8 mouse cellular contexts compared by ENCODE assay signal in genomic region chr9:65555001-65555405, GRCm38 (mm10). TPM values are rescaled to one million over a fixed set of nuclear protein-coding genes. Genes with fewer than 3 reads are reported as not detected.
DNase-seq lines count a peak whose midpoint lies in the region; ATAC-seq lines count a peak whose summit lies in the region.

No protein-coding gene starts in this region.

- no peak overlapping the region for H3K4me3 ChIP-seq in heart, embryonic 16.5 days (ENCODE audit: low read length)
- H3K4me3 ChIP-seq in embryonic facial prominence, embryonic 14.5 days (ENCODE audit: low read depth, low read length), result no peak overlapping the region
- peak overlapping the region; percentile 36 for H3K4me3 ChIP-seq in liver, embryonic 15.5 days (replicated peaks)

- peaks cover 27% of the 10 kb centered on the region for H3K36me3 ChIP-seq in heart, embryonic 16.5 days (ENCODE audit: control insufficient read depth, insufficient read depth)
- H3K36me3 ChIP-seq in embryonic facial prominence, embryonic 14.5 days (ENCODE audit: control insufficient read depth, insufficient read depth, low read length), result peaks cover 50% of the 10 kb centered on the region
- peaks cover 83% of the 10 kb centered on the region for H3K36me3 ChIP-seq in liver, embryonic 15.5 days (replicated peaks)

- H3K9ac ChIP-seq in heart, embryonic 16.5 days (ENCODE audit: low read length), result peak overlapping the region; percentile 30; the same call in 1 of the 2 replicates
- peak overlapping the region; percentile 25; the same call in 1 of the 2 replicates for H3K9ac ChIP-seq in embryonic facial prominence, embryonic 14.5 days (ENCODE audit: low read depth, low read length)
- peak overlapping the region; percentile 59 for H3K9ac ChIP-seq in liver, embryonic 15.5 days

- WGBS in heart, embryonic 16.5 days, result 23% methylated on average over 5 of the region's 5 CpGs
- 6% methylated on average over 5 of the region's 5 CpGs for WGBS in embryonic facial prominence, embryonic 14.5 days
- WGBS in liver, embryonic 15.5 days (ENCODE audit: insufficient replicate concordance), result 1% methylated on average over 5 of the region's 5 CpGs

- H3K27ac ChIP-seq in heart, embryonic 16.5 days (ENCODE audit: low read length), result peak overlapping the region; percentile 33; the same call in 1 of the 2 replicates
- H3K27ac ChIP-seq in embryonic facial prominence, embryonic 14.5 days (replicated peaks; ENCODE audit: low read depth, low read length), result peak overlapping the region; percentile 65
- peak overlapping the region; percentile 95 for H3K27ac ChIP-seq in liver, embryonic 15.5 days (replicated peaks)

- H3K9me3 ChIP-seq in heart, embryonic 16.5 days (replicated peaks; ENCODE audit: control insufficient read depth, low read length), result no peaks in the 10 kb centered on the region
- no peaks in the 10 kb centered on the region for H3K9me3 ChIP-seq in embryonic facial prominence, embryonic 14.5 days (ENCODE audit: control insufficient read depth, low read length)
- H3K9me3 ChIP-seq in liver, embryonic 15.5 days (replicated peaks), result no peaks in the 10 kb centered on the region

- no peaks in the 10 kb centered on the region for H3K27me3 ChIP-seq in heart, embryonic 16.5 days (ENCODE audit: control insufficient read depth, insufficient read depth, low read length)
- no peaks in the 10 kb centered on the region for H3K27me3 ChIP-seq in embryonic facial prominence, embryonic 14.5 days (replicated peaks; ENCODE audit: control insufficient read depth, insufficient read depth, low read length)
- H3K27me3 ChIP-seq in liver, embryonic 15.5 days, result no peaks in the 10 kb centered on the region

- no peak for DNase-seq in heart, adult 18-20 months
- peak; percentile 96 for DNase-seq in MEL-GATA-1-ER (ENCODE audit: extremely low read depth, low read depth)
- peak; percentile 55 for DNase-seq in embryonic facial prominence, embryonic 14.5 days (ENCODE audit: low spot score)
- no peak for DNase-seq in right cerebral cortex, adult 2 months (ENCODE audit: low spot score in 2 of 2)
- DNase-seq in thymus, postnatal 0 days (ENCODE audit: low spot score), result no peak

- no peak overlapping the region for H3K4me2 ChIP-seq in heart, embryonic 16.5 days (ENCODE audit: low read depth, low read length)
- H3K4me2 ChIP-seq in embryonic facial prominence, embryonic 14.5 days (ENCODE audit: low read depth, low read length), result no peak overlapping the region
- H3K4me2 ChIP-seq in liver, embryonic 15.5 days, result peak overlapping the region; percentile 69

- ATAC-seq in heart, embryonic 16.5 days (replicated peaks; ENCODE audit: extremely low read depth, insufficient read depth, low FRiP score), result no peak
- no peak; the same call in 1 of the 2 replicates for ATAC-seq in embryonic facial prominence, embryonic 14.5 days (ENCODE audit: low read depth)
- peak; percentile 94 for ATAC-seq in liver, embryonic 15.5 days (ENCODE audit: insufficient read depth)
- no peak for ATAC-seq in granulocyte monocyte progenitor cell, adult 5-6 weeks (replicated peaks; ENCODE audit: poor library complexity, severe bottlenecking)

- peaks cover 29% of the 10 kb centered on the region for H3K4me1 ChIP-seq in heart, embryonic 16.5 days (ENCODE audit: control insufficient read depth, insufficient read depth, low read length)
- H3K4me1 ChIP-seq in embryonic facial prominence, embryonic 14.5 days (ENCODE audit: control insufficient read depth, insufficient read depth, low read length), result peaks cover 27% of the 10 kb centered on the region
- peaks cover 90% of the 10 kb centered on the region for H3K4me1 ChIP-seq in liver, embryonic 15.5 days (replicated peaks)

RNA-seq across cellular contexts. Expression of gene Plekho2, which starts 24.8 kb away (rescaled TPM):
- 11.0 and 12.0 TPM in 2 replicates for polyA plus RNA-seq in heart, embryonic 16.5 days (2015; fragmentation: Nextera tagmentation; extraction: Ambion mirVana)
- 1 to 10 TPM; 8.8 to 9.3 TPM for total RNA-seq in heart, adult 18-20 months (2021)
- polyA plus RNA-seq in embryonic facial prominence, embryonic 14.5 days (2014; fragmentation: Nextera tagmentation; extraction: Ambion mirVana), result 12.9 and 14.3 TPM in 2 replicates
- polyA plus RNA-seq in liver, embryonic 15.5 days (2015; fragmentation: Nextera tagmentation; extraction: Ambion mirVana), result 27.0 and 27.3 TPM in 2 replicates
- total RNA-seq in granulocyte monocyte progenitor cell, adult 5-6 weeks (2014; fragmentation: Nextera tagmentation), result 15.4 and 20.2 TPM in 2 replicates
- 7.1 and 12.6 TPM in 2 replicates for total RNA-seq in granulocyte monocyte progenitor cell, adult 5-6 weeks (2017)
- 12.2 and 14.9 TPM in 2 replicates for polyA plus RNA-seq in thymus, postnatal 0 days (2015; fragmentation: Nextera tagmentation; extraction: Ambion mirVana)

RNA-seq across cellular contexts. Expression of gene Pif1, which starts 32.0 kb away (rescaled TPM):
- polyA plus RNA-seq in heart, embryonic 16.5 days (2015; fragmentation: Nextera tagmentation; extraction: Ambion mirVana), result 11.9 and 13.9 TPM in 2 replicates
- not detected for total RNA-seq in heart, adult 18-20 months (2021)
- 5.9 and 7.2 TPM in 2 replicates for polyA plus RNA-seq in embryonic facial prominence, embryonic 14.5 days (2014; fragmentation: Nextera tagmentation; extraction: Ambion mirVana)
- 10.0 and 13.2 TPM in 2 replicates for polyA plus RNA-seq in liver, embryonic 15.5 days (2015; fragmentation: Nextera tagmentation; extraction: Ambion mirVana)
- 5.3 and 5.4 TPM in 2 replicates for total RNA-seq in granulocyte monocyte progenitor cell, adult 5-6 weeks (2014; fragmentation: Nextera tagmentation)
- total RNA-seq in granulocyte monocyte progenitor cell, adult 5-6 weeks (2017), result 8.7 and 13.2 TPM in 2 replicates
- polyA plus RNA-seq in thymus, postnatal 0 days (2015; fragmentation: Nextera tagmentation; extraction: Ambion mirVana), result 14.4 and 17.4 TPM in 2 replicates

RNA-seq across cellular contexts. Expression of gene Ankdd1a, which starts 35.0 kb away (rescaled TPM):
- not detected in 2 replicates for polyA plus RNA-seq in heart, embryonic 16.5 days (2015; fragmentation: Nextera tagmentation; extraction: Ambion mirVana)
- not detected for total RNA-seq in heart, adult 18-20 months (2021)
- polyA plus RNA-seq in embryonic facial prominence, embryonic 14.5 days (2014; fragmentation: Nextera tagmentation; extraction: Ambion mirVana), result not detected in 2 replicates
- 0.09 TPM in 1 of 2 replicates, not detected in the other for polyA plus RNA-seq in liver, embryonic 15.5 days (2015; fragmentation: Nextera tagmentation; extraction: Ambion mirVana)
- total RNA-seq in granulocyte monocyte progenitor cell, adult 5-6 weeks (2014; fragmentation: Nextera tagmentation), result not detected in 2 replicates
- total RNA-seq in granulocyte monocyte progenitor cell, adult 5-6 weeks (2017), result not detected in 2 replicates
- polyA plus RNA-seq in thymus, postnatal 0 days (2015; fragmentation: Nextera tagmentation; extraction: Ambion mirVana), result 0.12 TPM in 2 replicates

Comparison
In these comparisons a context has a peak if more than half of its experiments do, and no peak if none do; other contexts are left out.
1. H3K27ac ChIP-seq: peak in every context shown above with its lines; median percentile 95 in liver, embryonic 15.5 days; 65 in embryonic facial prominence, embryonic 14.5 days; 33 in heart, embryonic 16.5 days.
2. DNase-seq: peak in MEL-GATA-1-ER (single experiment) and embryonic facial prominence, embryonic 14.5 days (single experiment); none in heart, adult 18-20 months (0 of 2), right cerebral cortex, adult 2 months (0 of 2) and thymus, postnatal 0 days (single experiment).
3. Peak in every context shown above with its lines, with median percentiles within 50 percentile points of each other: H3K9ac ChIP-seq.